In genomic region chr4:46195781-46196487, GRCm38 (mm10) we compare ENCODE assay signal across 8 mouse cellular contexts. TPM values are rescaled to one million over a fixed set of nuclear protein-coding genes. Genes with fewer than 3 reads are reported as not detected.
DNase-seq lines count a peak whose midpoint lies in the region; ATAC-seq and TF ChIP-seq lines count a peak whose summit lies in the region.

Xpa (minus strand) TSS chr4:46196311.

- peaks cover 4% of the 10 kb centered on the region for H3K79me2 ChIP-seq in MEL (ENCODE audit: control insufficient read depth, insufficient read depth, low read length, poor library complexity)

- peaks cover 0 to 8% of the 10 kb centered on the region in 2 experiments; a peak in 1 of 4 replicates for H3K36me3 ChIP-seq in MEL (ENCODE audit: control insufficient read depth in 1 of 2, insufficient read depth in 2 of 2, low read length in 2 of 2)
- peaks cover 4% of the 10 kb centered on the region; the same call in 1 of the 2 replicates for H3K36me3 ChIP-seq in forebrain, postnatal 0 days (ENCODE audit: insufficient read depth)
- H3K36me3 ChIP-seq in lung, embryonic 15.5 days: no peaks in the 10 kb centered on the region

- no peak for TF ChIP-seq RAD21 in MEL (IDR thresholded peaks at IDR 0.05; ENCODE audit: low read depth, low read length)

- peak; percentile 60 to 90; a peak in 3 of 4 replicates for TF ChIP-seq POLR2A in MEL (IDR thresholded peaks at IDR 0.05; ENCODE audit: control insufficient read depth in 1 of 2, insufficient read depth in 1 of 2, low read depth in 1 of 2, low read length in 2 of 2, poor library complexity in 1 of 2)
- TF ChIP-seq POLR2A in cerebellum, adult 2 months (IDR thresholded peaks at IDR 0.05; ENCODE audit: borderline replicate concordance, insufficient read depth, low read length): peak; percentile 97

- H3K4me2 ChIP-seq in forebrain, postnatal 0 days (ENCODE audit: low read depth): peak within 1 kb of the TSS; percentile 77
- peak within 1 kb of the TSS; percentile 82 for H3K4me2 ChIP-seq in lung, embryonic 15.5 days

- DNase-seq in MEL (ENCODE audit: low read depth, low spot score): peak; percentile 97
- DNase-seq in cerebellum, adult 2 months: peak; percentile 97
- DNase-seq in forebrain, postnatal 0 days: peak; percentile 99
- peak; percentile 95 for DNase-seq in heart, postnatal 4 days
- peak; percentile 96 for DNase-seq in layer of hippocampus, adult 8-10 months (ENCODE audit: low spot score in 2 of 2)
- DNase-seq in ovary, adult 18-20 months (ENCODE audit: low spot score): peak; percentile 90
- DNase-seq in thymus, postnatal 0 days (ENCODE audit: low spot score): peak; percentile 97

- under 1% methylated on average over 69 of the region's 70 CpGs for WGBS in cerebellum, adult 2 months
- WGBS in forebrain, postnatal 0 days: 2% methylated on average over 69 of the region's 70 CpGs
- WGBS in lung, embryonic 15.5 days: under 1% methylated on average over 62 of the region's 70 CpGs

- no peaks in the 10 kb centered on the region for H3K27me3 ChIP-seq in MEL (ENCODE audit: control insufficient read depth in 1 of 2, insufficient read depth in 2 of 2, low read length in 2 of 2)
- H3K27me3 ChIP-seq in cerebellum, adult 2 months (ENCODE audit: control insufficient read depth, insufficient read depth, low read length): no peaks in the 10 kb centered on the region
- peaks cover 4% of the 10 kb centered on the region; the same call in 1 of the 2 replicates for H3K27me3 ChIP-seq in forebrain, postnatal 0 days (ENCODE audit: insufficient read depth, low read length)
- no peaks in the 10 kb centered on the region; the same call in 1 of the 2 replicates for H3K27me3 ChIP-seq in lung, embryonic 15.5 days

- peak within 1 kb of the TSS; percentile 74 to 87 for H3K4me3 ChIP-seq in MEL (ENCODE audit: control insufficient read depth in 1 of 2, insufficient read depth in 1 of 2, low read depth in 2 of 2, low read length in 2 of 2)
- peak within 1 kb of the TSS; percentile 61 for H3K4me3 ChIP-seq in cerebellum, adult 2 months (replicated peaks; ENCODE audit: insufficient read depth, low read depth, low read length)
- peak within 1 kb of the TSS; percentile 73 for H3K4me3 ChIP-seq in forebrain, postnatal 0 days (ENCODE audit: low read depth, low read length)
- H3K4me3 ChIP-seq in lung, embryonic 15.5 days: peak within 1 kb of the TSS; percentile 75

- peak within 1 kb of the TSS; percentile 80 for H3K9ac ChIP-seq in MEL (ENCODE audit: control insufficient read depth, low read depth, low read length, poor library complexity, severe bottlenecking)
- peak within 1 kb of the TSS; percentile 85 for H3K9ac ChIP-seq in forebrain, postnatal 0 days
- H3K9ac ChIP-seq in lung, embryonic 15.5 days: peak within 1 kb of the TSS; percentile 80

- H3K4me1 ChIP-seq in MEL (ENCODE audit: control insufficient read depth in 1 of 2, insufficient read depth in 2 of 2, low read length in 2 of 2): peaks cover 0 to 11% of the 10 kb centered on the region in 2 experiments; a peak in 2 of 4 replicates
- 0 out of 2 replicates have a peak, but pooled peaks cover 6% of the 10 kb centered on the region for H3K4me1 ChIP-seq in cerebellum, adult 2 months (ENCODE audit: control insufficient read depth, insufficient read depth, low read length)
- peaks cover 14% of the 10 kb centered on the region; the same call in 1 of the 2 replicates for H3K4me1 ChIP-seq in forebrain, postnatal 0 days (ENCODE audit: insufficient read depth)
- H3K4me1 ChIP-seq in lung, embryonic 15.5 days: peaks cover 12% of the 10 kb centered on the region

- no peak for TF ChIP-seq EP300 in MEL (IDR thresholded peaks at IDR 0.05; ENCODE audit: low read depth in 1 of 2, low read length in 2 of 2)

- no peak for TF ChIP-seq CTCF in MEL (IDR thresholded peaks at IDR 0.05 in 2 of 3, conservative IDR thresholded peaks at IDR 0.05 in 1 of 3; ENCODE audit: control insufficient read depth in 1 of 3, insufficient read depth in 1 of 3, low read depth in 2 of 3, low read length in 3 of 3, poor library complexity in 1 of 3, severe bottlenecking in 1 of 3)
- TF ChIP-seq CTCF in cerebellum, adult 2 months (IDR thresholded peaks at IDR 0.05; ENCODE audit: borderline replicate concordance, insufficient read depth, low read depth, low read length): no peak
- TF ChIP-seq CTCF in forebrain, postnatal 0 days (IDR thresholded peaks at IDR 0.05; ENCODE audit: low read depth): peak; percentile 29; the same call in 1 of the 2 replicates

- no peaks in the 10 kb centered on the region for H3K9me3 ChIP-seq in MEL (replicated peaks; ENCODE audit: insufficient read depth, low read length)
- H3K9me3 ChIP-seq in forebrain, postnatal 0 days (ENCODE audit: low read length): no peaks in the 10 kb centered on the region
- no peaks in the 10 kb centered on the region for H3K9me3 ChIP-seq in lung, embryonic 15.5 days

- ATAC-seq in forebrain, postnatal 0 days: peak; percentile 97
- peak; percentile 92 for ATAC-seq in lung, embryonic 15.5 days (ENCODE audit: borderline replicate concordance, extremely low read depth, low FRiP score, low TSS enrichment)

- H3K27ac ChIP-seq in MEL (ENCODE audit: control insufficient read depth, low read depth, low read length): peak within 1 kb of the TSS; percentile 32; the same call in 1 of the 2 replicates
- peak within 1 kb of the TSS; percentile 78 for H3K27ac ChIP-seq in cerebellum, adult 2 months (ENCODE audit: insufficient read depth, low read length)
- peak within 1 kb of the TSS; percentile 96 for H3K27ac ChIP-seq in forebrain, postnatal 0 days (ENCODE audit: low read depth, low read length)
- H3K27ac ChIP-seq in lung, embryonic 15.5 days: peak within 1 kb of the TSS; percentile 61

TF ChIP-seq in MEL, 35 proteins besides CTCF, POLR2A, EP300 and RAD21 (continues in another document):
- no peak for TF ChIP-seq POLR2AphosphoS5 (IDR thresholded peaks at IDR 0.05; ENCODE audit: borderline replicate concordance, low read depth, low read length)
- no peak for TF ChIP-seq ZNF384 (IDR thresholded peaks at IDR 0.05; ENCODE audit: low read depth, low read length)
- peak; percentile 87 for TF ChIP-seq ZMIZ1 (IDR thresholded peaks at IDR 0.05; ENCODE audit: low read depth, low read length)
- TF ChIP-seq USF2 (IDR thresholded peaks at IDR 0.05; ENCODE audit: borderline replicate concordance in 1 of 2, insufficient read depth in 1 of 2, low read depth in 1 of 2, low read length in 2 of 2): no peak
- TF ChIP-seq GATA1 (IDR thresholded peaks at IDR 0.05; ENCODE audit: low read depth, low read length): 0 out of 2 replicates have a peak, but pooled peaks have one; percentile 30
- TF ChIP-seq SMC3 (IDR thresholded peaks at IDR 0.05; ENCODE audit: low read depth, low read length): no peak
- no peak for TF ChIP-seq MYB (IDR thresholded peaks at IDR 0.05; ENCODE audit: low read depth, low read length)
- TF ChIP-seq TAL1 (IDR thresholded peaks at IDR 0.05; ENCODE audit: low read length): no peak
- no peak for TF ChIP-seq CHD1 (IDR thresholded peaks at IDR 0.05; ENCODE audit: low read depth, low read length)
- peak; percentile 89 for TF ChIP-seq ELF1 (IDR thresholded peaks at IDR 0.05; ENCODE audit: low read depth, low read length)
- TF ChIP-seq RCOR1 (IDR thresholded peaks at IDR 0.05; ENCODE audit: low read depth, low read length): peak; percentile 12; the same call in 1 of the 2 replicates
- TF ChIP-seq MAFK (IDR thresholded peaks at IDR 0.05; ENCODE audit: borderline replicate concordance, low read depth, low read length): no peak
- peak; percentile 53; the same call in 1 of the 2 replicates for TF ChIP-seq MAX (IDR thresholded peaks at IDR 0.05; ENCODE audit: low read length)
- no peak for TF ChIP-seq JUND (IDR thresholded peaks at IDR 0.05; ENCODE audit: low read depth, low read length)
- 0 out of 2 replicates have a peak, but pooled peaks have one; percentile 41 for TF ChIP-seq MYC (IDR thresholded peaks at IDR 0.05; ENCODE audit: low read depth, low read length)
- peak; percentile 47; the same call in 1 of the 2 replicates for TF ChIP-seq KAT2A (conservative IDR thresholded peaks at IDR 0.05; ENCODE audit: low read depth, low read length)
- 0 out of 2 replicates have a peak, but pooled peaks have one; percentile 48 for TF ChIP-seq UBTF (IDR thresholded peaks at IDR 0.05; ENCODE audit: borderline replicate concordance, insufficient read depth, low read depth, low read length)
- no peak for TF ChIP-seq ZC3H11A (IDR thresholded peaks at IDR 0.05; ENCODE audit: low read depth, low read length)
- no peak; the same call in 1 of the 2 replicates for TF ChIP-seq TCF12 (IDR thresholded peaks at IDR 0.05; ENCODE audit: low read depth, low read length)
- TF ChIP-seq MAZ (IDR thresholded peaks at IDR 0.05; ENCODE audit: low read depth, low read length): 0 out of 2 replicates have a peak, but pooled peaks have one; percentile 37
- TF ChIP-seq SIN3A (IDR thresholded peaks at IDR 0.05; ENCODE audit: low read length): peak; percentile 85
- TF ChIP-seq POLR2AphosphoS2 (IDR thresholded peaks at IDR 0.05; ENCODE audit: low read length): peak; percentile 79
- no peak for TF ChIP-seq ETS1 (IDR thresholded peaks at IDR 0.05; ENCODE audit: low read depth, low read length)
- TF ChIP-seq MEF2A (IDR thresholded peaks at IDR 0.05; ENCODE audit: extremely low read depth, insufficient replicate concordance, low read depth, low read length, poor library complexity, severe bottlenecking): no peak
- TF ChIP-seq NRF1 (IDR thresholded peaks at IDR 0.05; ENCODE audit: insufficient read depth, low read depth, low read length, poor library complexity, severe bottlenecking): peak; percentile 98
- TF ChIP-seq MXI1 (IDR thresholded peaks at IDR 0.05; ENCODE audit: low read depth, low read length): peak; percentile 63; the same call in 1 of the 2 replicates
- peak; percentile 26; the same call in 1 of the 2 replicates for TF ChIP-seq USF1 (IDR thresholded peaks at IDR 0.05; ENCODE audit: low read depth, low read length)
- TF ChIP-seq CHD2 (IDR thresholded peaks at IDR 0.05; ENCODE audit: low read length): no peak

RNA-seq across cellular contexts. Expression of gene Xpa, which starts in this region (rescaled TPM):
- 11.4 and 12.7 TPM in 2 replicates for total RNA-seq in MEL (2012; rRNA removed)
- 10 to 100 TPM in 1 of 2 experiments, not detected in 1; 24.0 TPM for polyA plus RNA-seq in MEL (2012; ENCODE audit: insufficient read depth in 1 of 2, insufficient read length in 2 of 2, low read depth in 1 of 2, low replicate concordance in 2 of 2, missing spikeins in 1 of 2)
- 28.9 and 30.4 TPM in 2 replicates for polyA plus RNA-seq in cerebellum, adult 2 months (2012; rRNA removed)
- 33.8 and 34.0 TPM in 2 replicates for total RNA-seq in forebrain, postnatal 0 days (2014; rRNA removed)
- polyA plus RNA-seq in forebrain, postnatal 0 days (2015; fragmentation: Nextera tagmentation; extraction: Ambion mirVana): 44.5 and 45.8 TPM in 2 replicates
- 10 to 100 TPM; 10.2 to 11.9 TPM for total RNA-seq in heart, postnatal 4 days (2021)
- total RNA-seq in layer of hippocampus, adult 8-10 months (2022): 10 to 100 TPM; 14.3 to 19.9 (median 17.9) TPM
- polyA plus RNA-seq in lung, embryonic 15.5 days (2015; fragmentation: Nextera tagmentation; extraction: Ambion mirVana): 16.7 and 19.7 TPM in 2 replicates
- 33.5 and 37.4 TPM in 2 replicates for polyA plus RNA-seq in thymus, postnatal 0 days (2015; fragmentation: Nextera tagmentation; extraction: Ambion mirVana)

Comparison
In these comparisons a context has a peak if more than half of its experiments do, and no peak if none do; other contexts are left out.
1. Peak in every context shown above with its lines: DNase-seq, ATAC-seq, H3K4me3 ChIP-seq and H3K27ac ChIP-seq.
2. H3K27ac ChIP-seq: peak in every context shown above with its lines; median percentile 96 in forebrain, postnatal 0 days; 78 in cerebellum, adult 2 months; 61 in lung, embryonic 15.5 days; 32 in MEL.